Comparison of ENCODE assay signal across 10 mouse cellular contexts in genomic region chr1:133451869-133452563, GRCm38 (mm10). TPM values are rescaled to one million over a fixed set of nuclear protein-coding genes. Genes with fewer than 3 reads are reported as not detected.
DNase-seq lines count a peak whose midpoint lies in the region; ATAC-seq and TF ChIP-seq lines count a peak whose summit lies in the region.
"Had no signal": no experiment of that assay in that cellular context is flagged by ENCODE, and none has a peak within 500 bp of the region (broad histone marks: within the 10 kb centered on the region; RNA-seq: fewer than 3 reads in every experiment).

No protein-coding gene starts in this region.

- no peak overlapping the region for H3K4me2 ChIP-seq in lung, embryonic 14.5 days
- no peak overlapping the region for H3K4me2 ChIP-seq in liver, embryonic 16.5 days (ENCODE audit: low read depth, low read length)
- H3K4me2 ChIP-seq: neural tube, embryonic 12.5 days had no signal

- no peak for TF ChIP-seq CTCF in lung, embryonic 14.5 days (IDR thresholded peaks at IDR 0.05; ENCODE audit: low read depth)

- 55% methylated on average over 13 of the region's 13 CpGs for WGBS in lung, embryonic 14.5 days
- 53% methylated on average over 13 of the region's 13 CpGs for WGBS in liver, embryonic 16.5 days (ENCODE audit: insufficient replicate concordance)

- H3K27ac ChIP-seq in lung, embryonic 14.5 days (ENCODE audit: low read depth) = 0 out of 2 replicates have a peak overlapping the region, but pooled peaks have one; percentile 8
- H3K27ac ChIP-seq in liver, embryonic 16.5 days (ENCODE audit: low read length) = peak overlapping the region; percentile 56
- H3K27ac ChIP-seq: neural tube, embryonic 12.5 days had no signal

- H3K4me3 ChIP-seq in lung, embryonic 14.5 days (ENCODE audit: low read depth, low read length) = no peak overlapping the region
- no peak overlapping the region for H3K4me3 ChIP-seq in liver, embryonic 16.5 days (ENCODE audit: low read depth, low read length)
- H3K4me3 ChIP-seq: erythroblast, embryonic 14.5 days; neural tube, embryonic 12.5 days had no signal

- no peaks in the 10 kb centered on the region for H3K9me3 ChIP-seq in lung, embryonic 14.5 days (ENCODE audit: low read depth, low read length)
- no peaks in the 10 kb centered on the region for H3K9me3 ChIP-seq in liver, embryonic 16.5 days (replicated peaks; ENCODE audit: control insufficient read depth, low read length)
- H3K9me3 ChIP-seq: neural tube, embryonic 12.5 days had no signal

- no peaks in the 10 kb centered on the region for H3K4me1 ChIP-seq in lung, embryonic 14.5 days (ENCODE audit: insufficient read depth)
- peaks cover 2% of the 10 kb centered on the region; the same call in 1 of the 2 replicates for H3K4me1 ChIP-seq in liver, embryonic 16.5 days (ENCODE audit: control insufficient read depth, low read depth, low read length)

- no peaks in the 10 kb centered on the region for H3K27me3 ChIP-seq in lung, embryonic 14.5 days (ENCODE audit: insufficient read depth, low read length)
- H3K27me3 ChIP-seq in liver, embryonic 16.5 days (ENCODE audit: control insufficient read depth, insufficient read depth, low read depth, low read length) = no peaks in the 10 kb centered on the region
- H3K27me3 ChIP-seq: neural tube, embryonic 12.5 days had no signal

- H3K36me3 ChIP-seq in lung, embryonic 14.5 days (ENCODE audit: insufficient read depth) = no peaks in the 10 kb centered on the region
- no peaks in the 10 kb centered on the region for H3K36me3 ChIP-seq in liver, embryonic 16.5 days (ENCODE audit: control insufficient read depth, insufficient read depth)
- H3K36me3 ChIP-seq: neural tube, embryonic 12.5 days had no signal

- no peak for ATAC-seq in lung, embryonic 14.5 days (ENCODE audit: insufficient read depth)
- ATAC-seq in liver, embryonic 16.5 days (ENCODE audit: low read depth) = no peak

- H3K9ac ChIP-seq in lung, embryonic 14.5 days = no peak overlapping the region
- H3K9ac ChIP-seq in liver, embryonic 16.5 days (ENCODE audit: low read depth, low read length) = no peak overlapping the region
- H3K9ac ChIP-seq: neural tube, embryonic 12.5 days had no signal

- peak; percentile 10 for DNase-seq in lung, embryonic 14.5 days
- no peak for DNase-seq in lung, postnatal 10 days
- peak; percentile 63 for DNase-seq in heart, adult 8-10 months (ENCODE audit: low spot score)
- DNase-seq in kidney, adult 18-20 months = peak; percentile 52
- DNase-seq in urinary bladder, postnatal 4 days (ENCODE audit: low spot score in 2 of 2) = no peak
- no peak for DNase-seq in B cell, adult 2 months
- DNase-seq in frontal cortex, postnatal 10 days (ENCODE audit: low spot score in 2 of 2) = no peak

RNA-seq across cellular contexts. Expression of gene Sox13, which starts 27.8 kb away (rescaled TPM):
- polyA plus RNA-seq in lung, embryonic 14.5 days (2014; fragmentation: Nextera tagmentation; extraction: Ambion mirVana) = 7.8 and 9.4 TPM in 2 replicates
- total RNA-seq in heart, adult 8-10 months (2022) = 10 to 100 TPM; 11.0 to 14.4 (median 13.9) TPM
- polyA plus RNA-seq in liver, embryonic 16.5 days (2015; fragmentation: Nextera tagmentation; extraction: Ambion mirVana) = 1.4 and 1.7 TPM in 2 replicates

Comparison
In these comparisons a context has a peak if more than half of its experiments do, and no peak if none do; other contexts are left out.
1. DNase-seq: peak in lung, embryonic 14.5 days (single experiment), heart, adult 8-10 months (single experiment) and kidney, adult 18-20 months (single experiment); none in lung, postnatal 10 days (single experiment), urinary bladder, postnatal 4 days (0 of 2), B cell, adult 2 months (0 of 2) and frontal cortex, postnatal 10 days (0 of 2).